Mouse (Mus musculus) liver, adult (tissue): ENCODE data around the gene Sdhb.

Experiments used
- GATA4 ChIP-seq: IDR thresholded peaks from 2 replicates; pipeline ENCODE4 v1.6.1; 2014; ENCODE audit warnings: mild to moderate bottlenecking, low read length; ENCODE audit not compliant: insufficient replicate concordance

The Sdhb gene

DNA sequence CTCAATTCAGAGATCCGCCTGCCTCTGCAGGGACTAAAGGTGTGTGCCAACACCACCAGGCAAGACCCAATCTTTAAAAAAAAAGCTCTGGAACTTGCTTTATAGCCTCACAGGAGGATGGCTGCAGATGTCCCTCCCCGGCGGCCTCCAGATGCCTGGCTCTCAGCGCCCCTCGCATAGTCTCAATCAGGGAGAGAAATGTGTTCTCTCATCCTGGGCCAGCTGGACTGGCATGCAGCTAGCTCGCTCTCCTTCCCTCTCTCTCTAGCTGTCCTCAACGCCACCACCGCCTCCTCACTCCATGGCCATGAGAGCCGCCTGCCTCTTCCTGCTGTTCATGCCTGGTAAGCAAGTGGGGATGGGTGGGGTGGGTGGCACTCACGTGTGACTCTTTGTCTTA, 51.6 kb downstream of the Sdhb start:
- TF ChIP-seq GATA4 = no peak

DNA sequence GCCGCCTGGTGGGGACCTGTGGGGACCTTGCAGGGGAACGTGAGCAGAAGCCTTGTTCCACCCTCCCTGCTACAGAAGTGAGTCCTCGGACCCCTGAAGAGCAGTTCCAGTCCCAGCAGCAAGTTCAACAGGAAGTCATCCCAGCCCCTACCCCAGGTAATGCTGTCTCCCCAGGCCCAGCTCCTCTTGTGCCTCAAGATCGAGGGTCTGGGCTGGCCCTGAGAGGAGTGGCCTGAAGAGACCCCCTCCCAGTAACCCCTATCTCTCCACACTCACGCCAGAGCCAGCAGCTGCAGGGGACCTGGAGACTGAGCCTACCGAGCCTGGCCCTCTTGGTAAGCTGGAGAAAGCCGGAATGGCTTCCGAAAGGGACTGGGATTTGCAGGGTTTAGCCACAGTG, 53.1 kb downstream of the Sdhb start:
- no peak for TF ChIP-seq GATA4

DNA sequence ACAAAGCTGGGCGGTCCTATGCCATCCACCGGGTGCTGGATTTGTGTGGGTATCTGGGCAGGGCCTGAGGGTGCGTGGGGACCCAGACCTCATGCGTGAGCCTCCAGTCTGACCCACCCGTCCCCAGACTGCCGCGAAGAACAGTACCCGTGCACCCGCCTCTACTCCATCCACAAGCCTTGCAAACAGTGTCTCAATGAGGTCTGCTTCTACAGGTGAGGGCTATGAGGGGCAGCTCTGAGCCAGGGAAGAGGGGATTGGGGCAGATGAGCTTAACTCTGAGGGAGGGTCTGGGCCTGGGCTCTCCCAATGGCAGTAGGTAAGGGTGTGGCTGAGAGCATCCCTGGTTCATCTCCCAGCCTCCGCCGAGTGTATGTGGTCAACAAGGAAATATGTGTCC, 53.9 kb downstream of the Sdhb start:
- TF ChIP-seq GATA4 = no peak

DNA sequence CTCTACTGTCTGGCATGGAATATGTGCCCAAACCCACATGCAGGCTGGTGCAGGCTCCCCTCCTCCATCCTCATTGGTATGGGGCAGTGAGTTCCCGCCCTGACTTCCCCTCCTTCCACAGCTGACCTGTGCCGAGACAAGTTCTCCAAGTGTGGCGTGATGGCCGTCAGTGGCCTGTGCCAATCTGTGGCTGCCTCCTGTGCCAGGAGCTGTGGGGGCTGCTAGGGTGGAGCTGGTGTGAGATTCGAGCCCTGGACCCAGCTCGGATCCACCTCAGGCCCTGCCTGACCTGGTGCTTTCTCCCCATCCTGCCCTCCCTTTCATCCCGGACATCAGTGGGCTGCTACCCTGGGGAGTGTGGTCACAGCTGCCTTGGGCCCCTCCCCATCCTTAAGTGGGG, 54.4 kb downstream of the Sdhb start:
- no peak for TF ChIP-seq GATA4

DNA sequence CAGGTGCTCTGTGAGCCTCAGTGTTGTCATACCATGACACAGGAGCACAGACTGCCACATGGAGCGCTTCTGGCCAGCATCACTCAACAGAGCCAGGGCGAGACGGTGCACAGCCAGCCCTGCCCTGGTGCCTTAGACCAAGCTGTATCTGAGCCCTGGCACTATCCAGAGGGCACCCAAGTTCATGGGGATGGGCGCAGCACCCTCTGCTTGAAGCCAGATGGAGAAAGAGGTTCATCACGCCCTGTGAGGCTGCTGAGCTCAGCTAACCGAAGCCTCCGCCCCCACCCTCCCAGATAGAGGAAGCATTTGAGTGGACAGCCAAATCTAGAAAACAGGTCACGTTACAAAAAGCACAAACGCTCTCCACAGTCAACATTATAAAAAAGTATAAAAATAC, 55.3 kb downstream of the Sdhb start:
- TF ChIP-seq GATA4 = no peak

DNA sequence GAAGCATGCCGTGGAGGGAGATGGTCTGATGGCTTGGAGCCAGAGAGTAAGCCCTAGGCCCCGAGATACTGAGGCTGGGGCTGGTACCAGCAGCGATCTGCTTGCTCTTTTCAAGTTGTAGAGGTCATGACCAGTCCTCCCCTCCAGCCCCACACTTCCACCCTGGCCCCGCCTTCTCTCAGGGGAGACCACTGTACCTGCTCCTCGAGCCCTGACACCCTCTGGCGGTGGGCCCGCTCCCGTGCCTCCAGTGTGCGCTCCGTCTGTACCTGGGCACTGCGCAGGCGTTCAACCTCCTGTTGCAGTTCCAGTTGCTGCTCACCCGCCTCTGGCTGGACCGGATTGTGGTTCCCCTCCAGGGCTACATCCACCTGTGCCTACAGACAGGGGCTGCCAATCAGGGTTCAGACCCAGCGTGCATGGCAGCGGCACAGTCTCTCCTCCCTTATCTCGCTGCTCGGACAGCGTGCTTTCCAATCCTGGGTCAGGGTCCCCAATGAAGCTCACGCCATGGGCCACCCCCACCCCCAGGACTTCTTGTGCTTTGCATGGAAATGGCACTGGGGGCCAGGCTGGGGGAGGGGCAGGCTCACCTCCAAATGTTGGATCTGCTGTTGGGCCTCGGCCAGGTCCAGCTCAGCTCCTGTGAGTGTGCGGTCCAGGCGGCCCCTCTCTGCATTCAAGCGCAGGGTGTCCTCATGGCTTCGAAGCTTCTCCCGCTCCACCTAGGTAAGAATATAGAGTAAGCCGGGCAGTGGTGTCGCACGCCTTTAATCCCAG, 56.8 kb downstream of the Sdhb start:
- no peak for TF ChIP-seq GATA4

DNA sequence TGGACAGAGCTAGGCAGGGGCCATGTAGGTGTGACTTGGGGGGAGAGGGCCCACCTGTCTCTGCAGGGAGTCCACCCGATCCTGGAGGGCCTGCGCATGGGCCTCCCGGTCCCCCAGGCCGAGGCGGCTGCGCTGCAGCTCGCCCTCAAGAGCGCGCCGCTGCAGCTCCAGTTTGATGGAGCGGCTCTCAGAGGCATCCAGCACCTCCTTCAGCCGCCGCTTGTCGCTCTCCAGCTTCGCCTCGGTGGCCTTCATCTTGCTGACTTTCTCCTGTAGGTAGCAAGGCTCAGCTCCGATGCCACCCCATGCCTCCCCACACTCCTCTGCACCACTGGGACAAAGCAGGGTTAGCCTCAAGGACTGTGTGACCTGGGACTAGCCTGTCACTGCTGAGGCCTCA, 59.2 kb downstream of the Sdhb start:
- no peak for TF ChIP-seq GATA4

DNA sequence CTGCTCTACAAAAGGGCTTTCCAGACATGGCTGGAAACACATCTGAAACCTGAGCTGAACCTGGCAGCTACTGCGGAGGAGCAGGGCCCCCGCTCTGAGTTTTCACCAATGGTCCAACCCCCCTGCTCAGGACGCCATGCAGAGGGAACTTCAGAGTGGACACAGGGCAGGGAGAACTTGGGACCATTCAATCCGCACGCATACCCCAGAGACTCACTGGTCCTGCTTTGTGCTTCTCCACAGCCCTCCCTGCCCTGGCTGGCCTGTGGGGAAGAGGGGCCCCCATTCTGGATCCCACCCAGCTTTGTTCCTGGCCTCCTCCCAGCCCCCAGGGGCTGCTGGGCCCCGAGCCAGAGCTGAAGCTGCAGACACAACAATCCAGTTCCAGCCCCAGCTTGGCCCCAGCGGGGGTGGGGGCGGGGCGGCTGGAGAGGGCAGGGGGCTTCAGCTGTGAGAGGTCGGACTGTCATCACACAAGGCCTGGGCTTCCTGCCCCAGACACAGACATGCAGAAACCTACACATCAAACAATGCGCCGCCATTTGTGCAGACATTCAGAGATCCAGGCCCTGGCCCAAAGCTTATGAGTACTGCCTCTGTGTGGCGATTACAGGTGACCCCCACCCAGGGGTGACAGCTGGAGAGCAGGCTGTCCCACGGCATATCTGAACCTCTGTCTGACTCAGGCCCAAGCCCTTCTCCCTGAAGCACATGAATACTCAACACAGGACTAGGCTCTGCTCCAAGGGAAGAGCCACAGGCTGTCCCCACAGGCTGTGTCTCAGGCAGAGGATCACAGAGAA, 60.0 kb downstream of the Sdhb start:
- no peak for TF ChIP-seq GATA4

DNA sequence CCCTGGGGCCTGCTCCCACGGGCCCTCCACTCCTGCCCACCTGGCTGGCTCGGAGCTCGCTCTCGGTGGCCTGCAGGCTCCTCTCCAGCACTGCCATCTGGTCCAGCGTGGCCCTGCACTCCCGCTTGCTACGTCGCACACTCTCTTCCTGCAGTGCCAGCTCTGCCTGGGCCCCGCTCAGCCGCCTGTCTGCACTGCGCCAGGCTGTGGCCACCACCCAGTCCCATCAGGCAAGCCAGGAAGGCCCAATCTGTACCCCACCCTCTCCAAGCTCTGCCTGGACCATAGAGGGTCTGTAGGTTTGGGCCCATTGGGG, 60.6 kb downstream of the Sdhb start:
- TF ChIP-seq GATA4 = no peak

DNA sequence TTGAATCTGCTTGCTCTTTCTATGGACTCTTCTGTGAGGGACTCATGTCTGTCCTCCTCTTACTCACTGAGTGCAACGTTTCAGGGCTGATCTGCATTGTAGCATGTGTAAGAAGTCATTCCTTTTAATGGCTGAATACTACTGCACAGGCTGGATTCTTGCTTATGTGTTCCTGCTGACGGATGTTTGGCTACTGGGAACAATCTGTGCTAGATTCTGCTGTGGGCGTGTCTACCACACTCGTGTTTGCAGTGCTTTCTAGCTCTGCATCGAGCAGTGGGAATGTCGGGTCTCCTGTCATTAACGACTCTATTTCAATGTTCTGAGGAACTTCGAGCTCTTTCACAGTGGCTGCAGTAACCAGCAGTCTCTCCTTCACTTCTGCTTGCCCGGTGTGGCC, 63.0 kb downstream of the Sdhb start:
- no peak for TF ChIP-seq GATA4

DNA sequence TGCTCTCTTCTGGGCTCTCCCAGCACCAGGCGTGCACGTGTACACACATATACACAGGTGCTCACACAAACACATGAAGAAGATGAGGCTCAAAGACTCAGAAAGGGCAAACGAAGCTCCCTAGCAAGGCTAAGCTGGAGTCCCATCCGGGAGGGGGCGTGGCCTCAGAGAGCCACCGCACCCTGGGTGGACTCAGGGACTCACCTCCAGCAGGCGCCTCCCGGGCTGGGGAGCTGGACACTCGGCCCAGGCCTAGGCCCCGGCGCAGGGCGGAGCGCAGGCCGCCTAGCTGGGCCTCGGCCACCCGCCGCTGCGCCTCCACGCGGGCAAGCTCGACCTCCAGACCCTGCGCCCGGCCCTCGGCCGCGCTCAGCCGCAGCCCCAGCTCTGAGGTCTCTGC, 64.0 kb downstream of the Sdhb start:
- TF ChIP-seq GATA4 = no peak
